8 mouse cellular contexts compared by ENCODE assay signal in the genomic region with DNA sequence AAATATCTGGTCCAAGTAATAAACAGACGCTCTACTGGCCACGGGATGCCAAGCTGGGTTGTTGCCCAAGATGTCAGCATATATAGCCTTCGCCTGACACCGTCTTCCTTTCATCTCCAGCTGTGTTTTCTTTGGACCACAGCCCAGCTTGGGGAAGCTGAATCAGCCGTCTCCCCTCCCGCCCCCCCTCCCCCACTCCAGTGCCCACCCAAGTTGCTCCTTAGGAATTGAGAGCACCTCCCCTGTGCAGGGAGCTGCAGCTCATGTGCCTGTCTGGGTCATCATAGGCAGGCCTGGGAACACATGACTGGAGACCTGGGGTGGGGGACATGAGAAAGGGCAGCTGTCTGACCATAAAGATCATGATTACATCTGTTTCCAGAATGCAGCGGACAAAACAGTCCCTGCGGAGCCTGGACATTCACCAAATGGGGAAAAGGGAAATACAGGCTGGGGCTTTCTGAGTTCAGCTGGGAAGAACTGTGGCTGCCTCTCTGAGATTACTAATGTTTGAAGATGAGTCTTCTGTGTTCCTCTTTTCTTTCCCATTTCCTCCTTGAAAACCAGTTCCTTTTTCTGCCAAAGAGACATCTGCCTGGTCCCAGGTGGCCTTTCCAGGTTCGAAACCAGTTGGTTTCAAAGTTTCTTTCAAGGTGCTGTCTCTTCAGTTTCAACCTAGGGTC. TPM values are rescaled to one million over a fixed set of nuclear protein-coding genes. Genes with fewer than 3 reads are reported as not detected.
DNase-seq lines count a peak whose midpoint lies in the region; ATAC-seq and TF ChIP-seq lines count a peak whose summit lies in the region.

No protein-coding gene starts in this region.

- WGBS in neural tube, embryonic 11.5 days: 40% methylated on average over 9 of the region's 9 CpGs
- WGBS in cerebellum, adult 2 months: 23% methylated on average over 9 of the region's 9 CpGs

- H3K9me3 ChIP-seq in neural tube, embryonic 11.5 days (ENCODE audit: control insufficient read depth, low read length): no peaks in the 10 kb centered on the region

- H3K9ac ChIP-seq in neural tube, embryonic 11.5 days (ENCODE audit: low read length): no peak overlapping the region

- peak; percentile 58 for ATAC-seq in granulocyte monocyte progenitor cell, adult 5-6 weeks (replicated peaks; ENCODE audit: poor library complexity, severe bottlenecking)
- no peak for ATAC-seq in neural tube, embryonic 11.5 days (ENCODE audit: insufficient read depth, low FRiP score, low TSS enrichment)
- ATAC-seq in frontal cortex, adult (ENCODE audit: low TSS enrichment): no peak

- no peaks in the 10 kb centered on the region for H3K36me3 ChIP-seq in neural tube, embryonic 11.5 days (ENCODE audit: control insufficient read depth, insufficient read depth, low read length)

- no peak overlapping the region for H3K4me2 ChIP-seq in neural tube, embryonic 11.5 days (ENCODE audit: low read depth)

- H3K4me1 ChIP-seq in neural tube, embryonic 11.5 days (ENCODE audit: control insufficient read depth, insufficient read depth, low read length): peaks cover 6% of the 10 kb centered on the region; the same call in 1 of the 2 replicates
- no peaks in the 10 kb centered on the region; the same call in 1 of the 2 replicates for H3K4me1 ChIP-seq in cerebellum, adult 2 months (ENCODE audit: control insufficient read depth, insufficient read depth, low read length)

- H3K27me3 ChIP-seq in neural tube, embryonic 11.5 days (ENCODE audit: control insufficient read depth, insufficient read depth, low read length): no peaks in the 10 kb centered on the region
- H3K27me3 ChIP-seq in cerebellum, adult 2 months (ENCODE audit: control insufficient read depth, insufficient read depth, low read length): no peaks in the 10 kb centered on the region

- H3K4me3 ChIP-seq in neural tube, embryonic 11.5 days (ENCODE audit: low read depth, low read length): no peak overlapping the region
- no peak overlapping the region for H3K4me3 ChIP-seq in cerebellum, adult 2 months (replicated peaks; ENCODE audit: insufficient read depth, low read depth, low read length)

- peak; percentile 58 for DNase-seq in ovary, adult 18-20 months (ENCODE audit: low spot score)
- DNase-seq in ovary, postnatal 10 days (ENCODE audit: low spot score): no peak
- peak; percentile 76 to 78 for DNase-seq in adrenal gland, postnatal 36 days
- peak; percentile 67 to 72 for DNase-seq in kidney, postnatal 36 days
- peak; percentile 64 for DNase-seq in neural tube, embryonic 11.5 days (ENCODE audit: low spot score)
- DNase-seq in cerebellum, adult 2 months: no peak

- no peak for TF ChIP-seq CTCF in cerebellum, adult 2 months (IDR thresholded peaks at IDR 0.05; ENCODE audit: borderline replicate concordance, insufficient read depth, low read depth, low read length)

- no peak for TF ChIP-seq POLR2A in cerebellum, adult 2 months (IDR thresholded peaks at IDR 0.05; ENCODE audit: borderline replicate concordance, insufficient read depth, low read length)

- no peak overlapping the region for H3K27ac ChIP-seq in neural tube, embryonic 11.5 days (ENCODE audit: low read depth, low read length)
- H3K27ac ChIP-seq in cerebellum, adult 2 months (ENCODE audit: insufficient read depth, low read length): no peak overlapping the region

RNA-seq across cellular contexts. Expression of gene Pltp, which starts 4.8 kb away (rescaled TPM):
- 10 to 100 TPM; 21.1 to 34.7 TPM for total RNA-seq in adrenal gland, postnatal 36 days (2021)
- total RNA-seq in granulocyte monocyte progenitor cell, adult 5-6 weeks (2014; fragmentation: Nextera tagmentation): not detected in 2 replicates
- not detected in 2 replicates for total RNA-seq in granulocyte monocyte progenitor cell, adult 5-6 weeks (2017)
- 58.4 and 58.9 TPM in 2 replicates for polyA plus RNA-seq in neural tube, embryonic 11.5 days (2014; fragmentation: Nextera tagmentation; extraction: Ambion mirVana)
- 203 and 218 TPM in 2 replicates for polyA plus RNA-seq in cerebellum, adult 2 months (2012; rRNA removed)

RNA-seq across cellular contexts. Expression of gene Pcif1, which starts 16.8 kb away (rescaled TPM):
- 10 to 100 TPM; 45.4 to 53.9 TPM for total RNA-seq in adrenal gland, postnatal 36 days (2021)
- 36.7 and 50.8 TPM in 2 replicates for total RNA-seq in granulocyte monocyte progenitor cell, adult 5-6 weeks (2014; fragmentation: Nextera tagmentation)
- total RNA-seq in granulocyte monocyte progenitor cell, adult 5-6 weeks (2017): 21.3 and 27.4 TPM in 2 replicates
- 68.0 and 76.6 TPM in 2 replicates for polyA plus RNA-seq in neural tube, embryonic 11.5 days (2014; fragmentation: Nextera tagmentation; extraction: Ambion mirVana)
- 54.9 and 56.3 TPM in 2 replicates for polyA plus RNA-seq in cerebellum, adult 2 months (2012; rRNA removed)

RNA-seq across cellular contexts. Expression of gene Neurl2, which starts 29.1 kb away (rescaled TPM):
- 1 to 10 TPM; 2.1 to 2.5 TPM for total RNA-seq in adrenal gland, postnatal 36 days (2021)
- 6.1 and 8.7 TPM in 2 replicates for total RNA-seq in granulocyte monocyte progenitor cell, adult 5-6 weeks (2014; fragmentation: Nextera tagmentation)
- 3.4 and 4.0 TPM in 2 replicates for total RNA-seq in granulocyte monocyte progenitor cell, adult 5-6 weeks (2017)
- 3.8 and 4.8 TPM in 2 replicates for polyA plus RNA-seq in neural tube, embryonic 11.5 days (2014; fragmentation: Nextera tagmentation; extraction: Ambion mirVana)
- polyA plus RNA-seq in cerebellum, adult 2 months (2012; rRNA removed): 6.1 and 6.3 TPM in 2 replicates

RNA-seq across cellular contexts. Expression of gene Ctsa, which starts 29.6 kb away (rescaled TPM):
- total RNA-seq in adrenal gland, postnatal 36 days (2021): 100 to 1,000 TPM; 105 to 112 TPM
- 89.0 and 135 TPM in 2 replicates for total RNA-seq in granulocyte monocyte progenitor cell, adult 5-6 weeks (2014; fragmentation: Nextera tagmentation)
- total RNA-seq in granulocyte monocyte progenitor cell, adult 5-6 weeks (2017): 79.5 and 109 TPM in 2 replicates
- 87.9 and 88.6 TPM in 2 replicates for polyA plus RNA-seq in neural tube, embryonic 11.5 days (2014; fragmentation: Nextera tagmentation; extraction: Ambion mirVana)
- polyA plus RNA-seq in cerebellum, adult 2 months (2012; rRNA removed): 177 and 191 TPM in 2 replicates

RNA-seq across cellular contexts. Expression of gene Spata25, which starts 34.0 kb away (rescaled TPM):
- total RNA-seq in adrenal gland, postnatal 36 days (2021): not detected
- total RNA-seq in granulocyte monocyte progenitor cell, adult 5-6 weeks (2014; fragmentation: Nextera tagmentation): not detected in 2 replicates
- total RNA-seq in granulocyte monocyte progenitor cell, adult 5-6 weeks (2017): not detected in 2 replicates
- not detected in 2 replicates for polyA plus RNA-seq in neural tube, embryonic 11.5 days (2014; fragmentation: Nextera tagmentation; extraction: Ambion mirVana)
- polyA plus RNA-seq in cerebellum, adult 2 months (2012; rRNA removed): 0.25 and 0.30 TPM in 2 replicates

Comparison
In these comparisons a context has a peak if more than half of its experiments do, and no peak if none do; other contexts are left out.
1. DNase-seq: peak in ovary, adult 18-20 months (single experiment), adrenal gland, postnatal 36 days (2 of 2), kidney, postnatal 36 days (2 of 2) and neural tube, embryonic 11.5 days (single experiment); none in ovary, postnatal 10 days (single experiment) and cerebellum, adult 2 months (0 of 2).
2. RNA of gene Pltp, which starts 4.8 kb away (total RNA-seq): 21.1 to 34.7 TPM in adrenal gland, postnatal 36 days; not detected in granulocyte monocyte progenitor cell, adult 5-6 weeks; every median in the first group is over 10 times any median in the second.